Mouse (Mus musculus) MEL (cell line): ENCODE measurements around the gene Hist1h3h. TPM values are rescaled to one million over a fixed set of nuclear protein-coding genes. Genes with fewer than 3 reads are reported as not detected.

Experiments
- DNase-seq: peaks from one replicate; pipeline ENCODE4 v3.0.0; 2011; ENCODE audit warnings: low read depth, low spot score
- H3K27ac ChIP-seq: 2 replicates; pipeline ENCODE4 v1.5.1; 2012; ENCODE audit warnings: low read depth, mild to moderate bottlenecking, control low read depth, low read length, moderate library complexity; ENCODE audit not compliant: control insufficient read depth
- H3K27me3 ChIP-seq, 2 experiments: fragments of 150-350 bp in 1 of 2; sonication (generic) in 1 of 2; 2 replicates each; pipeline ENCODE4 v1.6.1; 2012; ENCODE audit warnings: low read length in 2 of 2, mild to moderate bottlenecking in 2 of 2, improper control_type of control experiment in 1 of 2, moderate library complexity in 1 of 2; ENCODE audit not compliant: insufficient read depth in 2 of 2, control insufficient read depth in 1 of 2
- H3K36me3 ChIP-seq, 2 experiments: 2 replicates each; pipeline ENCODE4 v1.6.1; 2012 to 2014; ENCODE audit warnings: low read length in 2 of 2, improper control_type of control experiment in 1 of 2, inconsistent platforms in 1 of 2, mild to moderate bottlenecking in 1 of 2; ENCODE audit not compliant: insufficient read depth in 2 of 2, control insufficient read depth in 1 of 2
- H3K4me1 ChIP-seq, 2 experiments: fragments of 150-350 bp in 1 of 2; sonication (generic) in 1 of 2; 2 replicates each; pipeline ENCODE4 v1.6.1; 2012; ENCODE audit warnings: low read length in 2 of 2, improper control_type of control experiment in 1 of 2, mild to moderate bottlenecking in 1 of 2; ENCODE audit not compliant: insufficient read depth in 2 of 2, control insufficient read depth in 1 of 2
- H3K4me3 ChIP-seq, 2 experiments: fragments of 150-350 bp in 1 of 2; sonication (generic) in 1 of 2; 2 replicates each; pipeline ENCODE4 v1.5.1; 2012; ENCODE audit warnings: low read depth in 2 of 2, low read length in 2 of 2, mild to moderate bottlenecking in 2 of 2, moderate library complexity in 2 of 2, control low read depth in 1 of 2, improper control_type of control experiment in 1 of 2; ENCODE audit not compliant: control insufficient read depth in 1 of 2, insufficient read depth in 1 of 2
- H3K79me2 ChIP-seq: 2 replicates; pipeline ENCODE4 v1.6.1; 2012; ENCODE audit warnings: mild to moderate bottlenecking, low read length, moderate library complexity; ENCODE audit not compliant: control insufficient read depth, poor library complexity, insufficient read depth
- H3K9ac ChIP-seq: 2 replicates; pipeline ENCODE4 v1.6.1; 2012; ENCODE audit warnings: low read depth, mild to moderate bottlenecking, control low read depth, low read length, moderate library complexity; ENCODE audit not compliant: control insufficient read depth, poor library complexity, severe bottlenecking
- H3K9me3 ChIP-seq: fragments of 150-350 bp; sonication (generic); replicated peaks from 2 replicates; pipeline ENCODE4 v1.6.1; 2012; ENCODE audit warnings: mild to moderate bottlenecking, low read length, improper control_type of control experiment, moderate library complexity; ENCODE audit not compliant: insufficient read depth
- CHD1 ChIP-seq: IDR thresholded peaks from 2 replicates; pipeline ENCODE4 v1.6.1; 2012; ENCODE audit warnings: low read depth, mild to moderate bottlenecking, inconsistent platforms, low read length, improper control_type of control experiment
- CHD2 ChIP-seq: IDR thresholded peaks from 2 replicates; pipeline ENCODE4 v1.6.1; 2011; ENCODE audit warnings: low read length, improper control_type of control experiment
- CTCF ChIP-seq, 3 experiments: IDR thresholded peaks in 2 of 3; conservative IDR thresholded peaks in 1 of 3; 2 replicates each; pipeline ENCODE4 v1.5.1; 2011 to 2012; ENCODE audit warnings: low read length in 3 of 3, low read depth in 2 of 3, mild to moderate bottlenecking in 2 of 3, improper control_type of control experiment in 1 of 3, inconsistent platforms in 1 of 3, mixed read lengths in 1 of 3, moderate library complexity in 1 of 3; ENCODE audit not compliant: control insufficient read depth in 1 of 3, insufficient read depth in 1 of 3, poor library complexity in 1 of 3, severe bottlenecking in 1 of 3
- E2F4 ChIP-seq: IDR thresholded peaks from 2 replicates; pipeline ENCODE4 v1.6.1; 2011; ENCODE audit warnings: low read depth, low read length, improper control_type of control experiment, borderline replicate concordance
- EP300 ChIP-seq, 2 experiments: IDR thresholded peaks; 2 replicates each; pipeline ENCODE4 v1.6.1; 2011; ENCODE audit warnings: improper control_type of control experiment in 2 of 2, low read length in 2 of 2, low read depth in 1 of 2, mild to moderate bottlenecking in 1 of 2
- GATA1 ChIP-seq: IDR thresholded peaks from 2 replicates; pipeline ENCODE4 v1.6.1; 2011; ENCODE audit warnings: low read depth, low read length, improper control_type of control experiment
- JUND ChIP-seq: IDR thresholded peaks from 2 replicates; pipeline ENCODE4 v1.6.1; 2011; ENCODE audit warnings: low read depth, mild to moderate bottlenecking, improper control_type of control experiment, low read length
- KAT2A ChIP-seq: conservative IDR thresholded peaks from 2 replicates; pipeline ENCODE4 v1.6.1; 2012; ENCODE audit warnings: low read depth, low read length, improper control_type of control experiment, inconsistent platforms
- MAFK ChIP-seq: IDR thresholded peaks from 2 replicates; pipeline ENCODE4 v1.6.1; 2011; ENCODE audit warnings: low read depth, mild to moderate bottlenecking, low read length, improper control_type of control experiment, borderline replicate concordance
- MAX ChIP-seq: IDR thresholded peaks from 2 replicates; pipeline ENCODE4 v1.6.1; 2011; ENCODE audit warnings: low read length, improper control_type of control experiment
- MXI1 ChIP-seq: IDR thresholded peaks from 2 replicates; pipeline ENCODE4 v1.6.1; 2011; ENCODE audit warnings: mild to moderate bottlenecking, low read depth, low read length, improper control_type of control experiment
- MYB ChIP-seq: IDR thresholded peaks from 2 replicates; pipeline ENCODE4 v1.6.1; 2011; ENCODE audit warnings: mild to moderate bottlenecking, low read depth, low read length, improper control_type of control experiment
- MYC ChIP-seq: IDR thresholded peaks from 2 replicates; pipeline ENCODE4 v1.6.1; 2011; ENCODE audit warnings: low read depth, mild to moderate bottlenecking, low read length, improper control_type of control experiment, moderate library complexity
- NELFE ChIP-seq: IDR thresholded peaks from 2 replicates; pipeline ENCODE4 v1.6.1; 2011; ENCODE audit warnings: low read depth, low read length, improper control_type of control experiment
- POLR2A ChIP-seq, 2 experiments: IDR thresholded peaks; 2 replicates each; pipeline ENCODE4 v1.6.1; 2011 to 2012; ENCODE audit warnings: low read length in 2 of 2, mild to moderate bottlenecking in 2 of 2, control low read depth in 1 of 2, improper control_type of control experiment in 1 of 2, low read depth in 1 of 2, moderate library complexity in 1 of 2; ENCODE audit not compliant: control insufficient read depth in 1 of 2, insufficient read depth in 1 of 2, poor library complexity in 1 of 2
- RAD21 ChIP-seq: IDR thresholded peaks from 2 replicates; pipeline ENCODE4 v1.6.1; 2011; ENCODE audit warnings: mild to moderate bottlenecking, low read depth, low read length, improper control_type of control experiment
- RCOR1 ChIP-seq: IDR thresholded peaks from 2 replicates; pipeline ENCODE4 v1.6.1; 2012; ENCODE audit warnings: low read depth, mild to moderate bottlenecking, inconsistent platforms, low read length, improper control_type of control experiment
- SIN3A ChIP-seq: IDR thresholded peaks from 2 replicates; pipeline ENCODE4 v1.6.1; 2012; ENCODE audit warnings: low read length, improper control_type of control experiment, inconsistent platforms
- SMC3 ChIP-seq: IDR thresholded peaks from 2 replicates; pipeline ENCODE4 v1.6.1; 2011; ENCODE audit warnings: low read depth, low read length, improper control_type of control experiment
- TBP ChIP-seq: IDR thresholded peaks from 2 replicates; pipeline ENCODE4 v1.8.0; 2011; ENCODE audit warnings: low read depth, low read length, improper control_type of control experiment
- TCF12 ChIP-seq: IDR thresholded peaks from 2 replicates; pipeline ENCODE4 v1.6.1; 2014; ENCODE audit warnings: low read depth, mild to moderate bottlenecking, inconsistent platforms, low read length, improper control_type of control experiment, moderate library complexity
- USF2 ChIP-seq, 2 experiments: IDR thresholded peaks; 2 replicates each; pipeline ENCODE4 v1.6.1; 2011 to 2012; ENCODE audit warnings: improper control_type of control experiment in 2 of 2, low read length in 2 of 2, borderline replicate concordance in 1 of 2, inconsistent platforms in 1 of 2, low read depth in 1 of 2, mild to moderate bottlenecking in 1 of 2; ENCODE audit not compliant: insufficient read depth in 1 of 2
- ZNF384 ChIP-seq: IDR thresholded peaks from 2 replicates; pipeline ENCODE4 v1.6.1; 2012; ENCODE audit warnings: low read depth, mild to moderate bottlenecking, inconsistent platforms, low read length, improper control_type of control experiment
- polyA plus RNA-seq, 2 experiments: library from polyadenylated mRNA; stranded (reverse) in 1 of 2; unstranded in 1 of 2; fragments of >175 nt in 1 of 2; fragments of >200 nt in 1 of 2; gene quantifications; 2 replicates each; pipeline versions ENCODE4 v1.2.1 to v1.2.4; 2012; ENCODE audit warnings: low replicate concordance in 2 of 2, low read depth in 1 of 2; ENCODE audit not compliant: insufficient read length in 2 of 2, insufficient read depth in 1 of 2, missing spikeins in 1 of 2
- total RNA-seq: library from RNA; depleted of rRNA; stranded (reverse); fragments of 300-350 nt; gene quantifications from 2 replicates; pipeline ENCODE4 v1.2.3, GENCODE M21; 2012

Gene Hist1h3h
- total and polyA plus RNA-seq, 3 experiments, result 18.4 to 3,336 TPM; not detected in 1

DNA sequence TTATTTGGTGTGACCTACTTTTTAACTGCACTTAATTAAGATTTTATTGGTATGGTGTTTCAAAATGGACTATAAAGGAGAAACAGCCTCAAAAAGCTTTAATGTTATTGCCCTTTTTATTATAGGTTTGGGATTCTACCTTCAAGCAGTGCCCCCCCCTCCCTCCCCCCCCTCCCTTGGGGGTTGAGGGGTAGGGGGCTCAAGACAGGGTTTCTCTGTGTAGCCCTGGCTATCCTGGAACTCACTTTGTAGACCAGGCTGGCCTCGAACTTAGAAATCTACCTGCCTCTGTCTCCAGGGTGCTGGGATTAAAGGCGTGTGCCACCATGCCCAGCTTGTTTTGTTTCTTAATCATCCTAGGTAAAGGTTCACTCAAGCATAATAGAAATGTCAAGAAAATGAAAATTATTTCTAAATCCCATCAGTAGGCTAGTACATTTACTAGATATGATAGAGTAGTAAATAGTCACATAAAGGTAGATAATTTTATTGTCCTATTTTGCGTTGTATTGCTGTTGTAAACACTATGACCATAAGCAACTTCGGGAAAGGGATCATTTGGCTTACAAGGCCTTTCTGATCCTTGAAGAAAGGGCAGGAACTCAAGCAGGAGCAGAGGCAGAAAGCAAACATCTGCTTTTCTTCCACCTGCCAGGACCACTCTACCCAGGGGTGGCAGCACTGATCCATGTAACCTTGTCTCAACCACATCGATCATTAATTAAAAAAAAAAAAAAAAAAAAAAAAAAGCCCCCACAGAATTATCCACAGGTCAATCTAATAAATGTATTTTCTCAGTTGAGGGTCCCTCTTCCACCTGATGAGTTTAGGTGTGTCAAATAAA, 5.8 kb downstream of the Hist1h3h start:
- Histone ChIP-seq H3K4me1 (peaks cover 0 to 7% of the 10 kb centered on the region in 2 experiments; a peak in 2 of 4 replicates), H3K9ac (peak overlapping the region; percentile 53), H3K27me3 (no peaks in the 10 kb centered on the region), H3K9me3 (no peaks in the 10 kb centered on the region), H3K4me3 (no peak overlapping the region), H3K27ac (no peak overlapping the region), H3K36me3 (peaks cover 0 to 18% of the 10 kb centered on the region in 2 experiments; a peak in 2 of 4 replicates), H3K79me2 (peaks cover 2% of the 10 kb centered on the region; the same call in 1 of the 2 replicates)
- TF ChIP-seq GATA1 (no peak), CTCF (IDR thresholded peaks at IDR 0.05 in 2 of 3, conservative IDR thresholded peaks at IDR 0.05 in 1 of 3; ENCODE audit: control insufficient read depth in 1 of 3, insufficient read depth in 1 of 3, low read depth in 2 of 3, low read length in 3 of 3, poor library complexity in 1 of 3, severe bottlenecking in 1 of 3) (peak in 1 of 3 experiments; percentile 31; a peak in 1 of 6 replicates), MYB (no peak), TBP (0 out of 2 replicates have a peak, but pooled peaks have one; percentile 56)
- DNase-seq, result peak; percentile 59

DNA sequence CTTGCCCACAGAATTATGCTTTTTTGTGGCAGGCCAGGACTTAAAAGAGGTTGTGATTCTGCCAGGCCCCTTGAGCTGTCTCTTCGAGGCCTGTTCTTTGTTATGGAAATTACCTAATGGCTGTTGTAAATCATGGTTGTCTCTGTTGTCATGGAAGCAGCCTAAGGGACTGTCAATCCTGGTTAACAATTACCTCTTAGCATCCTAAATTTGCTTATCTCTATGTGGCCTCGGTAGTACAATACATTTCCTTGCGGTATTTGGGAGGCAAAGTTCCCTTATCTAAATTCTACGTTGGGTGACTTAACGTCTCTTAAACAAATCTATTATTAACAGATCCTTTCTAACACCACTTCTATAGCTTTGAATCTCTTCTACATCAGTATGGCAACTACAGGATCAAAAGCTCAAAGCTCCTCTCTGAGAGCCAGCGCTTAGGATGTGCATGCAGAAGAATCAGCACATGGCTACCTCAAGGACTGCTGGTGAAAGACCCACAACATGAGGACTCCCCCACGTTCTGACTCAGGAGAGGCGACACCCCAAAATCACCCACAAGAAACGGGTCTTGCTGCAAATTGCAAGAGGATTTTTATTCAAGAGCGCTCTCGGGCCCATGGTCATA, 10.6 kb downstream of the Hist1h3h start:
- no peaks in the 10 kb centered on the region for H3K27me3 ChIP-seq
- H3K4me3 ChIP-seq, result no peak overlapping the region
- no peaks in the 10 kb centered on the region for H3K79me2 ChIP-seq
- TF ChIP-seq SIN3A (no peak), POLR2A (IDR thresholded peaks at IDR 0.05; ENCODE audit: control insufficient read depth in 1 of 2, insufficient read depth in 1 of 2, low read depth in 1 of 2, low read length in 2 of 2, poor library complexity in 1 of 2) (no peak), MAFK (no peak), SMC3 (no peak), CTCF (IDR thresholded peaks at IDR 0.05 in 2 of 3, conservative IDR thresholded peaks at IDR 0.05 in 1 of 3; ENCODE audit: control insufficient read depth in 1 of 3, insufficient read depth in 1 of 3, low read depth in 2 of 3, low read length in 3 of 3, poor library complexity in 1 of 3, severe bottlenecking in 1 of 3) (no peak), TCF12 (0 out of 2 replicates have a peak, but pooled peaks have one; percentile 8), CHD1 (no peak), CHD2 (no peak), RCOR1 (0 out of 2 replicates have a peak, but pooled peaks have one; percentile 42), E2F4 (no peak), MXI1 (no peak), EP300 (IDR thresholded peaks at IDR 0.05; ENCODE audit: low read depth in 1 of 2, low read length in 2 of 2) (peak in 1 of 2 experiments; percentile 54; a peak in 1 of 4 replicates), USF2 (IDR thresholded peaks at IDR 0.05; ENCODE audit: borderline replicate concordance in 1 of 2, insufficient read depth in 1 of 2, low read depth in 1 of 2, low read length in 2 of 2) (no peak), RAD21 (no peak), GATA1 (peak; percentile 61), MAX (no peak), KAT2A (no peak), MYC (no peak), NELFE (no peak), ZNF384 (no peak), TBP (no peak), JUND (no peak)
- H3K4me1 ChIP-seq, result peaks cover 0 to 4% of the 10 kb centered on the region in 2 experiments; a peak in 1 of 4 replicates
- H3K9me3 ChIP-seq, result no peaks in the 10 kb centered on the region; the same call in 1 of the 2 replicates
- DNase-seq, result peak; percentile 48
- no peak overlapping the region for H3K27ac ChIP-seq
- H3K9ac ChIP-seq, result no peak overlapping the region
- H3K36me3 ChIP-seq, result no peaks in the 10 kb centered on the region; a peak in 1 of 4 replicates
